Mouse (Mus musculus) forebrain, embryonic 10.5 days (tissue): ENCODE results near the gene Sdhaf4. TPM values are rescaled to one million over a fixed set of nuclear protein-coding genes. Genes with fewer than 3 reads are reported as not detected.
A peak's percentile ranks its signal among the peaks of the same experiment; 100 is the strongest.

Experiments used
- DNase-seq: peaks from one replicate; pipeline ENCODE4 v3.0.0-alpha.2; 2017; ENCODE audit warnings: low spot score; ENCODE audit errors: extremely low spot score
- H3K27ac ChIP-seq: fragments of 300-500 bp; sonication (generic); 2 replicates; pipeline ENCODE4 v1.5.1; 2016; ENCODE audit warnings: mild to moderate bottlenecking
- H3K27me3 ChIP-seq: fragments of 300-500 bp; sonication (generic); 2 replicates; pipeline ENCODE4 v1.6.1; 2016; ENCODE audit warnings: mild to moderate bottlenecking; ENCODE audit not compliant: poor library complexity, severe bottlenecking
- H3K36me3 ChIP-seq: fragments of 300-500 bp; sonication (generic); replicated peaks from 2 replicates; pipeline ENCODE4 v1.6.1; 2016; ENCODE audit warnings: mild to moderate bottlenecking, moderate library complexity
- H3K4me1 ChIP-seq: fragments of 300-500 bp; sonication (generic); 2 replicates; pipeline ENCODE4 v1.6.1; 2016
- H3K4me3 ChIP-seq: fragments of 300-500 bp; sonication (generic); 2 replicates; pipeline ENCODE4 v1.5.1; 2016; ENCODE audit warnings: mild to moderate bottlenecking, moderate library complexity
- H3K9me3 ChIP-seq: fragments of 300-500 bp; sonication (generic); 2 replicates; pipeline ENCODE4 v1.6.1; 2016; ENCODE audit warnings: mild to moderate bottlenecking, moderate library complexity
- WGBS: fragments of 180-500 bp; shearing (Covaris S2); methylation state at CpG from one replicate; pipeline ENCODE4 v1.1.7; 2016; 5-methylcytosine and 5-hydroxymethylcytosine counted together
- polyA plus RNA-seq: library from polyadenylated mRNA; unstranded; fragments of >200 nt; fragmentation: Nextera tagmentation; extraction: Ambion mirVana; gene quantifications from 2 replicates; pipeline ENCODE4 v1.2.1, GENCODE M21; 2016

Gene Sdhaf4
- polyA plus RNA-seq: 77.0 and 81.1 TPM in 2 replicates

- Histone ChIP-seq H3K36me3 (peaks cover 30% of the 10 kb centered on the region), H3K4me3 (peak within 1 kb of the TSS; percentile 74), H3K4me1 (peaks cover 8% of the 10 kb centered on the region), H3K9me3 (no peaks in the 10 kb centered on the region), H3K27me3 (no peaks in the 10 kb centered on the region), H3K27ac (peak within 1 kb of the TSS; percentile 92)
- DNase-seq: peak; percentile 88
- WGBS: 2% methylated on average over 47 of the region's 47 CpGs
Measured at GRCm38 (mm10) chr1:24005070-24005804, at the start of gene Sdhaf4. Sdhaf4 (minus strand) TSS chr1:24005656.

DNA sequence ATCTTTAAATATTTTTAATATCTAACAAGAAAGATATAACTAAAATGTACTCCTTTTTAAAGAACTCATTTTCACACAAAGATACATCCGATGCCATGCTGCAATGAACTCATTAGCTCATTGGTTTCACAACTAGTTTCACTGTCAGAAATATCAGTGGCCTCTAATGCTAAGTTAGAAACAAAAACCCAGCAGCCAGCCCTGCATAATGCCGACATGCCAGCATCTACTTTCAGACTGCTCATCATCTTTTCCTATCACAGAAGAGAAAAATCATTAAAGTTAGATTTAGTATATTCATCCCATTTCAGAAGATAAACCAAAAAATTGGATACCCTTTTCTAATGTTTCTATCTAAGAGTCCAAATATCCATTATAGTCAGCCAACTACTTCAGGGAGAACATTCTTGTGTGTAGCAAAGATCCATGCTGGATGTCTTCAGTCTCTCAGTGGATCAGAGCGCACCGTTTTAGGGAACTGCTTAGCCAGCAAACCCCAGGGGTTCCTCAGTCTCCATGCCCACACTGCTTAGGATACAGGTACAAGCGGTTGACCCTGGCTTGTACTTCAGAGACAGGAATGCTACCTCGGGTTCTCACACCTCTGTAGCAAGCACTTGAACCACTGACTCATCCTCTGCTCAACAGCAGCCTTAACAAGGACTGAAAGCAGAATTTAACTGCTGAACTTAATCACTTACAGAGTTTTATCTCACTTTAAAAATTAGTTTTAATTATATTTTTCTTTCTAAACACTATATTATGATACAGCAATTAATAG, 41.5 kb upstream of the Sdhaf4 start:
- Histone ChIP-seq H3K27me3 (no peaks in the 10 kb centered on the region), H3K4me3 (no peak overlapping the region), H3K9me3 (no peaks in the 10 kb centered on the region), H3K36me3 (peaks cover 30% of the 10 kb centered on the region), H3K27ac (no peak overlapping the region), H3K4me1 (0 out of 2 replicates have a peak, but pooled peaks cover 3% of the 10 kb centered on the region)
- no peak for DNase-seq
- WGBS: 78% methylated on average over 6 of the region's 6 CpGs

- WGBS: 80% methylated on average over 5 of the region's 5 CpGs
- Histone ChIP-seq H3K4me3 (no peak overlapping the region), H3K9me3 (no peaks in the 10 kb centered on the region), H3K27me3 (no peaks in the 10 kb centered on the region), H3K27ac (no peak overlapping the region), H3K36me3 (peaks cover 29% of the 10 kb centered on the region), H3K4me1 (0 out of 2 replicates have a peak, but pooled peaks cover 3% of the 10 kb centered on the region)
- no peak for DNase-seq
Measured at GRCm38 (mm10) chr1:24045627-24046026, 40.2 kb upstream of the Sdhaf4 start.

GRCm38 (mm10) chr1:24043007-24043406, 37.6 kb upstream of the Sdhaf4 start:
- 0 out of 2 replicates have a peak, but pooled peaks cover 3% of the 10 kb centered on the region for H3K4me1 ChIP-seq
- 65% methylated on average over 5 of the region's 5 CpGs for WGBS
- H3K36me3 ChIP-seq: peaks cover 30% of the 10 kb centered on the region
- H3K27ac ChIP-seq: no peak overlapping the region
- no peak for DNase-seq
- H3K27me3 ChIP-seq: no peaks in the 10 kb centered on the region
- no peaks in the 10 kb centered on the region for H3K9me3 ChIP-seq
- no peak overlapping the region for H3K4me3 ChIP-seq

DNA sequence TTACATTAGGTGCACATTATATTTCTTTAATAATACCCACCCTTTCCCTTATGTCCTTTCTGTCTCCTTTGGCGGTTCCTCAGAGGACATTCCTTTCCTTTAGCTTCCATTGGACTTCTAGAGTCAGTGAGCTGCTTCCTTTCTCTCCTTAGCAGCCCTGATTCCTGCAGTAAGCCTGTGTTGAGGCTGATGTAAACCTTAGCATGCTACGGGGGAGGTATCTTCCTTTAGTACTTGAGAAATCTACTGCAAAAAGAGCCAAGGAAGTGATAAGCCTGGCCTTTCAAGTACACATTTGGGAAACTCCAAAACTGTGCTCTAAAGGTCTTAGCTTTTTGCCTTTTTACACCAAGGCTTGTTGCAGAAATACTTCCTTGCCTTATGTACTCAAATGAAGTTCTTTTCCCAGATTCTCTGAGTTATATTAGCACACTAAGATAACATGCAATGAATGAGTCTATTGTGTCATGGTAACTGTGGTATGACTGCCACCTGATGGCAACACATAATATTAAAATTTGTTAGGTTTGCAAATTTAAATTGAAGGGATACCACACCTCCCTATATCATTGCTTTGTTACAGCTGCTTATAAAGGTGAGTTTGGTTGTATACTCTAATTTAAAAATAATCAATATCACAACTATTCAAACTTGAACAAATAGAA, 28.4 kb upstream of the Sdhaf4 start:
- H3K4me3 ChIP-seq: no peak overlapping the region

GRCm38 (mm10) chr1:24010821-24011220, 5.4 kb upstream of the Sdhaf4 start:
- WGBS: 94% methylated on average over 6 of the region's 6 CpGs
- Histone ChIP-seq H3K36me3 (peaks cover 29% of the 10 kb centered on the region), H3K27ac (no peak overlapping the region), H3K4me3 (no peak overlapping the region), H3K9me3 (no peaks in the 10 kb centered on the region), H3K27me3 (no peaks in the 10 kb centered on the region), H3K4me1 (no peaks in the 10 kb centered on the region)
- no peak for DNase-seq

More for the DNA sequence above, 28.4 kb upstream of the Sdhaf4 start:
- H3K9me3 ChIP-seq: no peaks in the 10 kb centered on the region
- 84% methylated on average over 2 of the region's 2 CpGs for WGBS
- H3K4me1 ChIP-seq: no peaks in the 10 kb centered on the region
- no peaks in the 10 kb centered on the region for H3K27me3 ChIP-seq
- H3K36me3 ChIP-seq: peaks cover 35% of the 10 kb centered on the region
- no peak for DNase-seq
- H3K27ac ChIP-seq: no peak overlapping the region

DNA sequence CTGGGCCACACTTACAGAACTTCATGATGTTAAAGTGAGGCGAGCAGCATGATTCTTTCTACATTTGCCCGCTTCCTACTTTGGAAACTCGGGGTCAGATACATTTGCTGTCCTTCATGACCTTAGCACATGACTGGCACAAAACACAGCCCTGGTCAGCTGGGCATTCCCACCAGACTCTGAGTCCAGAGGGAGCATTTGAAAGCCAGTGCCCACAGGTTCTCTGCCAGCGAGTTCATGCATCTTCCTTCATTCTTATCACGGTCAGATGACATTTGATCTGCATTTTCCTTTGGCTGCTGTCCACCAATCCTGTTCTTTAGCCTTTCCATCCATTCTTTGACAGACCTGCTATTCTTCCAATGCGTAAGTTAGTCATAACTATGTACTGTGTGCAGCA, 4.6 kb upstream of the Sdhaf4 start:
- H3K9me3 ChIP-seq: no peaks in the 10 kb centered on the region
- no peak for DNase-seq
- no peak overlapping the region for H3K4me3 ChIP-seq
- peaks cover 28% of the 10 kb centered on the region for H3K36me3 ChIP-seq
- no peaks in the 10 kb centered on the region for H3K27me3 ChIP-seq
- H3K27ac ChIP-seq: no peak overlapping the region
- no peaks in the 10 kb centered on the region for H3K4me1 ChIP-seq
- WGBS: 96% methylated on average over 6 of the region's 6 CpGs

DNA sequence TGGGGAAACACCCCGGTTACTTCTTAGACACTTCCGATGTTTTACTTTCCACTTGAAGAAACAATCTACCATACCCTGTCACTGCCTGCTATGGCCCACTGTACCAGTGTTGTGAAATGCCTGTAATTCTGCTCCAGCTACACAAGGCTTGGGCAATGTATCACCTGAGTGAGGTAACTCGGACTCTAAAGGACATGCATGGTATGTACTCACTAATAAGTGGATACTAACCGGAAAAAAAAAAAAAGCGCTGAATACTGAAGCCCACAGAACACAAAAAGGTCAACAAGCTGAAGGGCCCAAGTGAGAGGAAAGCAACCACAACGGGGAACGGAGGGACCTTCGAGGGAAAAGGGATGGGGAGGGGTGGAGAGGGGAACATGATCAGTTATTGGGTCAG, 2.2 kb upstream of the Sdhaf4 start:
- Histone ChIP-seq H3K4me1 (peaks cover 8% of the 10 kb centered on the region), H3K27ac (no peak overlapping the region), H3K27me3 (no peaks in the 10 kb centered on the region), H3K36me3 (peaks cover 12% of the 10 kb centered on the region), H3K9me3 (no peaks in the 10 kb centered on the region), H3K4me3 (no peak overlapping the region)
- no peak for DNase-seq
- 91% methylated on average over 8 of the region's 8 CpGs for WGBS

GRCm38 (mm10) chr1:23999318-23999717, 6.1 kb downstream of the Sdhaf4 start:
- Histone ChIP-seq H3K27me3 (no peaks in the 10 kb centered on the region), H3K9me3 (no peaks in the 10 kb centered on the region), H3K27ac (no peak overlapping the region), H3K4me1 (peaks cover 2% of the 10 kb centered on the region), H3K4me3 (no peak overlapping the region), H3K36me3 (peaks cover 71% of the 10 kb centered on the region)
- no peak for DNase-seq
- 95% methylated on average over 5 of the region's 5 CpGs for WGBS

- 98% methylated on average over 7 of the region's 7 CpGs for WGBS
- no peak overlapping the region for H3K4me3 ChIP-seq
- H3K36me3 ChIP-seq: peaks cover 71% of the 10 kb centered on the region
- DNase-seq: no peak
- H3K27me3 ChIP-seq: no peaks in the 10 kb centered on the region
- no peak overlapping the region for H3K27ac ChIP-seq
- H3K4me1 ChIP-seq: no peaks in the 10 kb centered on the region
- no peaks in the 10 kb centered on the region for H3K9me3 ChIP-seq
Measured at GRCm38 (mm10) chr1:23998866-23999265, 6.6 kb downstream of the Sdhaf4 start.

DNA sequence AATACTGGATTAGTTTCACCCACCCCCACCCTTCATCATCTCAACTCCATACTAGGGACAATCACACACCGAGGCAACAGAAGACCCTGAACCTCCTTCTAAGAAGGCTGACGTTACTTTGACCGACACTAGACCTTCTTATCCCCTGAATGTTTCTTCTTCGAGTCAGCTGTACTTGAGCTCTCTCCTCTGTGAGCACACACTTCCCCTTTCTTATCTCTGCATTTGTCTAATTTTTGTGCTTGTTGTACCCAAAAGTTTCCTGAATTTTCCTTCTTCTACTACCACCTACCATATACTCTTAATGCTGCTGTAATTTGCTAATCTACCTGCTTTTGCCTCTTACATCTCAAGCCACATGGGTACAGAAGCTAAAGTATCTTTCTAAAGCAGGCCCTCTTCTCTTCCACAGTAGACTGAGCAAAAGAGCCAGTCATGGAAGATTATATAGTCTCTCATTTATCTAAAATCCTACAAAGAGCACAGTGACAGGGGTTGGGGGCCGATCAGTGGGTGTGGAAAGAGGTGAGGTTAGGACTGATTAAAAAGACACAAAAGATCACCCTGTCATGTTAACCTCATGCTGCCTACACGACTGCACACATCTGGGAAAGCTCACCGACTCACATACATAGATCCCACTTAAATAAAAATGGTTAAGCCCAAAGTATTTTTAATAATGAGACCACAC, 7.2 kb downstream of the Sdhaf4 start:
- H3K36me3 ChIP-seq: peaks cover 71% of the 10 kb centered on the region
- no peak for DNase-seq
- H3K27me3 ChIP-seq: no peaks in the 10 kb centered on the region
- H3K9me3 ChIP-seq: no peaks in the 10 kb centered on the region
- 92% methylated on average over 7 of the region's 7 CpGs for WGBS
- H3K4me1 ChIP-seq: no peaks in the 10 kb centered on the region
- no peak overlapping the region for H3K4me3 ChIP-seq
- H3K27ac ChIP-seq: no peak overlapping the region

- H3K27ac ChIP-seq: no peak overlapping the region
- no peaks in the 10 kb centered on the region for H3K27me3 ChIP-seq
- H3K4me3 ChIP-seq: no peak overlapping the region
- H3K36me3 ChIP-seq: peaks cover 65% of the 10 kb centered on the region
- no peak for DNase-seq
- H3K9me3 ChIP-seq: no peaks in the 10 kb centered on the region
- H3K4me1 ChIP-seq: no peaks in the 10 kb centered on the region
- WGBS: 89% methylated on average over 3 of the region's 3 CpGs
Measured at GRCm38 (mm10) chr1:23997493-23997892, 8.0 kb downstream of the Sdhaf4 start.
